Mouse (Mus musculus) stomach, postnatal 0 days (tissue): ENCODE data around the gene Egfl7.

Experiments used
- CTCF ChIP-seq: IDR thresholded peaks from 2 replicates; pipeline ENCODE4 v1.5.1; 2016; ENCODE audit warnings: antibody characterized with exemption, low read depth, mild to moderate bottlenecking, moderate library complexity
- EP300 ChIP-seq: optimal IDR thresholded peaks from 2 replicates; pipeline ENCODE3; 2016; ENCODE audit warnings: antibody characterized with exemption

DNA sequence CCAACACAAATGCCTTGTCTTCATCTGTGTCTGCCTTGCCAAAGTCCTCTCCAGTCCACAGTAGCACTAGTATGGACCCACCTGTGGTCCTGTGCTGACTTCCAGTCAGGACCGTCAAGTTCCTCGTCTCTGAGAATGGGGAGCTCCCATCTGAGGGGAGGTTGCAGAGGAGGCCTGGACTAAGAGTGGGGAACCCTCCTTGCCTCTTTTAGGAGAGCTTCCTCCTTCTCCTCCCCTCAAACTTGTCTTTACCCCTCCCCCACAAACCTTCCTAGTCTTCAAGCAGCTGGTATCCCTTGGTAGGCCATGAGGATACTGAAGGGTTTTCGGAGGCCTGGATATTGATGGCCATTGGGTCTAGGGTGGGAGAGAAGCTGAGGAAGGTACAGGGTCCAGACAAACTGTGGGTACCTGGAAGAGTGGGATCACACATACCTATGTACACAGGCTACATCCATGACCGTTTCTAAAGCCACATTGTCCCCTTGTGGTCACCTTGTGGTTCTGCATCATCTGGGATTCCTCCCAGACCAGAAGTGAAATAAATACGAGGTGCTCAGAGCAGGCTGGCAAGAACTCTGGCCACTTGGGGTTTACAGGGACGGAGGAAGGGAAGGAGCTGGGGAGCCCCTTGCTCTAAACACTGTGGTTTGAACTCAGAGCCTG lies 18.3 kb upstream of the Egfl7 start:
- TF ChIP-seq CTCF, result peak; percentile 99
- no peak for TF ChIP-seq EP300
